Mouse (Mus musculus) E14TG2a.4 (cell line): ENCODE results near the gene Rhoh.

Experiments
- CTCF ChIP-seq: conservative IDR thresholded peaks from 2 replicates; pipeline ENCODE4 v1.5.1; 2014; ENCODE audit warnings: low read length
- NANOG ChIP-seq: IDR thresholded peaks from 2 replicates; pipeline ENCODE4 v1.6.1; 2014; ENCODE audit warnings: borderline replicate concordance, low read length, mixed read lengths
- POU5F1 ChIP-seq: IDR thresholded peaks from 2 replicates; pipeline ENCODE4 v1.6.1; 2014; ENCODE audit warnings: low read length, borderline replicate concordance

DNA sequence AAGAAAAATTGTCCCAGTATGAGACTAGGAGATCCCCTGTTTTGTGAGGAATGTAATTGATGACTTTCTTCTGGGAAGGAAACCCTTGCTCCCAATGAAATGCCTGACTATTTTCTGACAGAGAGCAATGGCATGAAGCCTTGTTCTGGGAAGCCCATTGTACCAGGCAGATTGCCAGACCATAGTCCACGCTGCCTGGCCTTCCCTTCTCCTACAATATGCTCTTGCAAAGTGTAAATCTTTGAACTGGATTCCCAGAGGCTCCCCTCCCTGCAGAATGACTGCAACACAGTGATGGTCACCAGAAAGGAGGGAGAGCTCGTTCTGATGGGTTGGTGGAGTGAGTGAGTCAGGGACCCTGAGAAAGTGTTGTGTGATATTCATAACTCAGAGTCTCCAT lies 47.7 kb downstream of the Rhoh start:
- TF ChIP-seq CTCF (no peak), NANOG (no peak), POU5F1 (no peak)
